Mouse (Mus musculus): ENCODE results near the gene Lrcol1. TPM values are rescaled to one million over a fixed set of nuclear protein-coding genes. Genes with fewer than 3 reads are reported as not detected.
A peak's percentile ranks its signal among the peaks of the same experiment; 100 is the strongest.

Gene Lrcol1
- total and polyA plus RNA-seq, 3 experiments, result not detected

DNA sequence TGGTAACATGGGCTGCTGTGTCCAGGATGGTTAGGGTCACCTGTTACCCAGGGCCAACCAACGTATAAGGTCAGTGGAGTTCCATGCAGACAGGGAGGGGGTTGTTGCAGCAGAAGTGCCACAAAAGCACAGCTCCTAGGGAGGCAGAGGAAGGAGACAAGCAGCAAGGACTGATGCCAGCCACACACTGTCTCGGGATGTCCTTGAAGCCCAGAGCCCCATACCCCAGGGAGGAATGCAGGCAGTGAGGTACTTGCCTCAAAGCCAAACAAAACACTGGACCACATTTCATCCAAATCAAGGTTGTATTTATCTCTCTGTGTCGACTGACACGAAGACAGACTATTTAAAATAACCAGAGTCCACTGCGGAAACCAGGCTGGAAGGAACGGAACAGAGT is 16.9 kb downstream of the Lrcol1 start:
- H3K27ac ChIP-seq, result no peak overlapping the region
- no peaks in the 10 kb centered on the region for H3K36me3 ChIP-seq (ENCODE audit: control insufficient read depth, insufficient read depth, low read length)
- H3K79me2 ChIP-seq (replicated peaks; ENCODE audit: control insufficient read depth, insufficient read depth, low read length), result no peaks in the 10 kb centered on the region
- no peak overlapping the region for H3K4me3 ChIP-seq
- TF ChIP-seq CTCF (IDR thresholded peaks at IDR 0.05) (no peak), EP300 (IDR thresholded peaks at IDR 0.05; ENCODE audit: insufficient read depth, low read depth, low read length) (no peak), POLR2A (IDR thresholded peaks at IDR 0.05; ENCODE audit: insufficient read depth, low read depth, low read length) (no peak)
- no peaks in the 10 kb centered on the region for H3K27me3 ChIP-seq (ENCODE audit: control insufficient read depth, insufficient read depth, low read length)
- intact Hi-C loops (cut with DNase I), result no loop called here
- DNase-seq, result no peak
- no peaks in the 10 kb centered on the region for H3K4me1 ChIP-seq (ENCODE audit: control insufficient read depth, insufficient read depth, low read length)
- WGBS, result 69% methylated on average over 6 of the region's 6 CpGs
- H3K9ac ChIP-seq (ENCODE audit: low read depth, low read length), result no peak overlapping the region

- intact Hi-C loops (cut with DNase I), result no loop called here
- WGBS, result 8% methylated on average over 24 of the region's 28 CpGs
- peak overlapping the region; percentile 75 for H3K9ac ChIP-seq (ENCODE audit: low read depth, low read length)
- H3K36me3 ChIP-seq (ENCODE audit: control insufficient read depth, insufficient read depth, low read length), result no peaks in the 10 kb centered on the region
- no peak for DNase-seq
- no peaks in the 10 kb centered on the region for H3K27me3 ChIP-seq (ENCODE audit: control insufficient read depth, insufficient read depth, low read length)
- no peak overlapping the region; the same call in 1 of the 2 replicates for H3K27ac ChIP-seq
- H3K4me3 ChIP-seq, result peak overlapping the region; percentile 52
- TF ChIP-seq CTCF (IDR thresholded peaks at IDR 0.05) (no peak), EP300 (IDR thresholded peaks at IDR 0.05; ENCODE audit: insufficient read depth, low read depth, low read length) (no peak), POLR2A (IDR thresholded peaks at IDR 0.05; ENCODE audit: insufficient read depth, low read depth, low read length) (no peak)
- H3K4me1 ChIP-seq (ENCODE audit: control insufficient read depth, insufficient read depth, low read length), result no peaks in the 10 kb centered on the region
- no peaks in the 10 kb centered on the region for H3K79me2 ChIP-seq (replicated peaks; ENCODE audit: control insufficient read depth, insufficient read depth, low read length)
Measured at GRCm38 (mm10) chr5:110362813-110363178, 18.3 kb downstream of the Lrcol1 start.

- H3K36me3 ChIP-seq (ENCODE audit: control insufficient read depth, insufficient read depth, low read length), result no peaks in the 10 kb centered on the region
- H3K27me3 ChIP-seq (ENCODE audit: control insufficient read depth, insufficient read depth, low read length), result no peaks in the 10 kb centered on the region
- peak overlapping the region; percentile 41; the same call in 1 of the 2 replicates for H3K27ac ChIP-seq
- H3K79me2 ChIP-seq (replicated peaks; ENCODE audit: control insufficient read depth, insufficient read depth, low read length), result no peaks in the 10 kb centered on the region
- WGBS, result 8% methylated on average over 66 of the region's 72 CpGs
- peak overlapping the region; percentile 52 for H3K4me3 ChIP-seq
- H3K4me1 ChIP-seq (ENCODE audit: control insufficient read depth, insufficient read depth, low read length), result no peaks in the 10 kb centered on the region
- TF ChIP-seq CTCF (IDR thresholded peaks at IDR 0.05), result peak; percentile 82
- no peak for TF ChIP-seq EP300 (IDR thresholded peaks at IDR 0.05; ENCODE audit: insufficient read depth, low read depth, low read length)
- DNase-seq, result peak; percentile 81 to 82
- H3K9ac ChIP-seq (ENCODE audit: low read depth, low read length), result peak overlapping the region; percentile 75
- intact Hi-C loops (cut with DNase I), result no loop called here
Measured at GRCm38 (mm10) chr5:110363179-110363821, 18.8 kb downstream of the Lrcol1 start.

DNA sequence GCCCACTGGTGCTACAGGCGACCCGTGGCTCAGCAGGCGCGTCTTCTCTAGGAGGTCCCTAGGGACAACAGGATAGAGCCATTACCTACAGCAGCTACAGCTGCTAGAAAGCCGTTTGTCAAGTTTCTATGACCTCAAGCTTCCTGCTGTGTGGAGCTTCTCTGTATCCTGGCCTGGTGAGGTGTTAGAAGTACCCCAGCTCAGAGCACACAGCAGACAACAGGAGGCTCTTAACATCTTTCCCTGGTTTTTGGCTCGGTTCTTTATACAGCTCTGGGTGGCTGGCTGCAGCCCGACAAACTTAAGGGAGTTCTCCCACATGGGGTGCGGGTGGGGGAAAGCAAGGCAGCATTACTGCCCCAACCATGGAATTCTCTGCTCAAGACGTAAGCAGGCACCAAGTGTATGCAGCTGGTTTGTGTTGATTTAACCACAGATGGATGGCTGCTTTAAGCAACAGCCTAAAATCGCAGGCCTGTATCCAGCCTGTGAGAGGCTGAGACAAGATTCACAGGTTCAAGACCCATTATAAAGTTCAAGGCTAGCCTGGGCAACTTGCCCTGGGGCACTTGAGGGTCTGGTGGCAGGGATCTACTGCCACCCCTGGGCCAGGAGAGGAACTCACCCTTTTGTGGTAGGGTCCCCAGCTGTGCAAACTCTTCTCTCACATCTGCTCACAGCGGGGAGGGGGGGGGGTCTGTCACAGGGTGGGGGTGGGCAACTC is 19.5 kb downstream of the Lrcol1 start:
- TF ChIP-seq CTCF (IDR thresholded peaks at IDR 0.05), result peak; percentile 24; the same call in 1 of the 2 replicates
- TF ChIP-seq POLR2A (IDR thresholded peaks at IDR 0.05; ENCODE audit: insufficient read depth, low read depth, low read length), result no peak
- no peak for DNase-seq
- no peaks in the 10 kb centered on the region for H3K79me2 ChIP-seq (replicated peaks; ENCODE audit: control insufficient read depth, insufficient read depth, low read length)
- H3K27ac ChIP-seq, result no peak overlapping the region
- no peaks in the 10 kb centered on the region for H3K36me3 ChIP-seq (ENCODE audit: control insufficient read depth, insufficient read depth, low read length)
- WGBS, result 62% methylated on average over 11 of the region's 11 CpGs
- H3K27me3 ChIP-seq (ENCODE audit: control insufficient read depth, insufficient read depth, low read length), result no peaks in the 10 kb centered on the region
- intact Hi-C loops (cut with DNase I), result no loop called here
- peak overlapping the region; percentile 75 for H3K9ac ChIP-seq (ENCODE audit: low read depth, low read length)
- peak overlapping the region; percentile 52 for H3K4me3 ChIP-seq
- no peaks in the 10 kb centered on the region for H3K4me1 ChIP-seq (ENCODE audit: control insufficient read depth, insufficient read depth, low read length)

GRCm38 (mm10) chr5:110376802-110377433 is 32.4 kb downstream of the Lrcol1 start:
- intact Hi-C loops (cut with DNase I), result loop anchor here (5.0 kb wide), 2 partner anchors 50 to 260 kb away; no protein-coding TSS in a partner anchor
- TF ChIP-seq CTCF (IDR thresholded peaks at IDR 0.05), result peak; percentile 79
- TF ChIP-seq EP300 (IDR thresholded peaks at IDR 0.05; ENCODE audit: insufficient read depth, low read depth, low read length), result no peak
- no peak for TF ChIP-seq POLR2A (IDR thresholded peaks at IDR 0.05; ENCODE audit: insufficient read depth, low read depth, low read length)
- Histone ChIP-seq H3K27ac (no peak overlapping the region), H3K79me2 (replicated peaks; ENCODE audit: control insufficient read depth, insufficient read depth, low read length) (no peaks in the 10 kb centered on the region), H3K9ac (ENCODE audit: low read depth, low read length) (no peak overlapping the region), H3K4me1 (ENCODE audit: control insufficient read depth, insufficient read depth, low read length) (no peaks in the 10 kb centered on the region), H3K36me3 (ENCODE audit: control insufficient read depth, insufficient read depth, low read length) (no peaks in the 10 kb centered on the region), H3K4me3 (no peak overlapping the region), H3K27me3 (ENCODE audit: control insufficient read depth, insufficient read depth, low read length) (no peaks in the 10 kb centered on the region)
- peak; percentile 55 to 79 for DNase-seq
- 61% methylated on average over 8 of the region's 8 CpGs for WGBS

DNA sequence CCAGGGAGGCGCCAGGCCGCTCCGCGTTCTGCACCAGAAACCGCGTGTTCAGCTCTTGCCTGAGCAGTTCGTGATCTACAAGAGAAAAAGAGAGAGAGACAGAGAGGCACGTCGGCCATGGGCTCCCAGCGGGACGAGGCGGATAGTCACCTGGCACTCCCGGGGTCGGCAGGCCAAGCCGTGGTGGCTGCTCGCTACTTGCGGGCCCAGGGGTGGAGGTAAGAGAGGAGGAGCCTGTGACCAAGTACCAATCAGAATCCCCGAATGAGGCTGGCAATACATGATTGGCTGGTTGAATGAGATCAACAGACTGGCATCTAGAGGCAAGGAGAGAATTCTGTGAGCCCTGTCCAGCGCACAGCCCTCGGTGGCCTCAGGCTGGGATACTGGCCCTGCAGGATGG is 33.7 kb downstream of the Lrcol1 start:
- no peaks in the 10 kb centered on the region for H3K79me2 ChIP-seq (replicated peaks; ENCODE audit: control insufficient read depth, insufficient read depth, low read length)
- no peak overlapping the region for H3K9ac ChIP-seq (ENCODE audit: low read depth, low read length)
- 64% methylated on average over 20 of the region's 20 CpGs for WGBS
- H3K4me3 ChIP-seq, result no peak overlapping the region
- H3K27me3 ChIP-seq (ENCODE audit: control insufficient read depth, insufficient read depth, low read length), result no peaks in the 10 kb centered on the region
- TF ChIP-seq POLR2A (IDR thresholded peaks at IDR 0.05; ENCODE audit: insufficient read depth, low read depth, low read length), result no peak
- no peak for TF ChIP-seq CTCF (IDR thresholded peaks at IDR 0.05)
- no peak for TF ChIP-seq EP300 (IDR thresholded peaks at IDR 0.05; ENCODE audit: insufficient read depth, low read depth, low read length)
- H3K36me3 ChIP-seq (ENCODE audit: control insufficient read depth, insufficient read depth, low read length), result no peaks in the 10 kb centered on the region
- H3K27ac ChIP-seq, result no peak overlapping the region
- intact Hi-C loops (cut with DNase I), result loop anchor here (5.0 kb wide), 2 partner anchors 49 to 259 kb away; no protein-coding TSS in a partner anchor
- DNase-seq, result no peak
- no peaks in the 10 kb centered on the region for H3K4me1 ChIP-seq (ENCODE audit: control insufficient read depth, insufficient read depth, low read length)

All from heart, adult 2 months (tissue).